Mouse (Mus musculus) lung, adult 2 months (tissue): ENCODE results near the gene Ythdc1.

Experiments used
- CTCF ChIP-seq: fragments of 200-500 bp; IDR thresholded peaks from 2 replicates; pipeline ENCODE4 v1.5.1; 2011; ENCODE audit warnings: mild to moderate bottlenecking, low read length, control low read depth; ENCODE audit not compliant: insufficient read depth
- POLR2A ChIP-seq: fragments of 200-500 bp; IDR thresholded peaks from 2 replicates; pipeline ENCODE4 v1.6.1; 2011; ENCODE audit warnings: low read depth, mild to moderate bottlenecking, control low read depth, low read length, borderline replicate concordance; ENCODE audit errors: extremely low read depth

DNA sequence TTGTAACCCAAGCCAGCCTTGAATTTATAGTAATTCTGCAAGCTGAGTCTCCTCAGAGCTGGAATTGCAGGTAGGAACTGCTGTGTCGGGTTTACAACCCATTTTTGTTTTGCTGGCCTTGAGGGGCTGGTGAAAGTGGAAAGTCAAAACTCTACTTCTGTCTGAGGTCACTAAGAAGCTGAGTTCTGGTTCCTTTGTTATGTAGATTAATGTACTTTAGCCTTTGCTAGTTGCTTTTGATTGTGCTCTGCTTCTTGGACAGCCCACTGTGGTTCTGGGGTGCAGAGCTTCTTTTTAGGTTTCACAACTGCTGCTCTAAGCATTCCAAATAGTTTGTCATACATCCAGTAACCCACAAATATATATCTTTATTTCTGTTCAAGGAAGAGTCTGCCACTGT lies 17.2 kb upstream of the Ythdc1 start:
- TF ChIP-seq CTCF: no peak
- no peak for TF ChIP-seq POLR2A
